Mouse (Mus musculus): ENCODE data around the gene Atp6v1b1. TPM values are rescaled to one million over a fixed set of nuclear protein-coding genes. Genes with fewer than 3 reads are reported as not detected.

Gene Atp6v1b1
- total and polyA plus RNA-seq, 2 experiments from 2014 or later, result 0.07 to 0.77 TPM

- Histone ChIP-seq H3K9me3 (ENCODE audit: low read length) (no peaks in the 10 kb centered on the region), H3K4me1 (ENCODE audit: insufficient read depth, low read length) (no peaks in the 10 kb centered on the region), H3K4me2 (ENCODE audit: low read depth, low read length, poor library complexity, severe bottlenecking) (no peak overlapping the region), H3K4me3 (ENCODE audit: low read depth, low read length) (no peak overlapping the region), H3K9ac (replicated peaks; ENCODE audit: low read length, poor library complexity, severe bottlenecking) (no peak overlapping the region), H3K27ac (ENCODE audit: low read depth, low read length) (no peak overlapping the region), H3K27me3 (ENCODE audit: insufficient read depth, low read length) (peaks cover 88% of the 10 kb centered on the region), H3K36me3 (ENCODE audit: insufficient read depth, low read length) (no peaks in the 10 kb centered on the region)
- WGBS, result 2% methylated on average over 11 of the region's 11 CpGs
- ATAC-seq (ENCODE audit: low FRiP score) (no peak), DNase-seq (ENCODE audit: low spot score) (no peak)
- no peak for TF ChIP-seq CTCF (IDR thresholded peaks at IDR 0.05)
These were observed 41.8 kb upstream of the Atp6v1b1 start for GRCm38 (mm10) chr6:83701001-83701400.

- WGBS, result under 1% methylated on average over 52 of the region's 53 CpGs
- H3K27me3 ChIP-seq (ENCODE audit: insufficient read depth, low read length), result peaks cover 88% of the 10 kb centered on the region
- no peak overlapping the region for H3K4me2 ChIP-seq (ENCODE audit: low read depth, low read length, poor library complexity, severe bottlenecking)
- H3K27ac ChIP-seq (ENCODE audit: low read depth, low read length), result no peak overlapping the region
- TF ChIP-seq CTCF (IDR thresholded peaks at IDR 0.05), result no peak
- ATAC-seq (ENCODE audit: low FRiP score) (no peak), DNase-seq (ENCODE audit: low spot score) (no peak)
- no peak overlapping the region for H3K9ac ChIP-seq (replicated peaks; ENCODE audit: low read length, poor library complexity, severe bottlenecking)
- H3K4me1 ChIP-seq (ENCODE audit: insufficient read depth, low read length), result no peaks in the 10 kb centered on the region
- H3K9me3 ChIP-seq (ENCODE audit: low read length), result no peaks in the 10 kb centered on the region
- H3K4me3 ChIP-seq (ENCODE audit: low read depth, low read length), result no peak overlapping the region
- no peaks in the 10 kb centered on the region for H3K36me3 ChIP-seq (ENCODE audit: insufficient read depth, low read length)
These were observed 40.4 kb upstream of the Atp6v1b1 start for GRCm38 (mm10) chr6:83702146-83702999.

- ATAC-seq (ENCODE audit: low FRiP score), result no peak
- Histone ChIP-seq H3K4me1 (ENCODE audit: insufficient read depth, low read length) (no peaks in the 10 kb centered on the region), H3K9me3 (ENCODE audit: low read length) (no peaks in the 10 kb centered on the region), H3K36me3 (ENCODE audit: insufficient read depth, low read length) (no peaks in the 10 kb centered on the region), H3K4me2 (ENCODE audit: low read depth, low read length, poor library complexity, severe bottlenecking) (no peak overlapping the region), H3K9ac (replicated peaks; ENCODE audit: low read length, poor library complexity, severe bottlenecking) (no peak overlapping the region), H3K4me3 (ENCODE audit: low read depth, low read length) (no peak overlapping the region), H3K27me3 (ENCODE audit: insufficient read depth, low read length) (peaks cover 88% of the 10 kb centered on the region), H3K27ac (ENCODE audit: low read depth, low read length) (no peak overlapping the region)
- WGBS, result 2% methylated on average over 27 of the region's 27 CpGs
- TF ChIP-seq CTCF (IDR thresholded peaks at IDR 0.05), result no peak
- no peak for DNase-seq (ENCODE audit: low spot score)
These were observed 39.6 kb upstream of the Atp6v1b1 start for GRCm38 (mm10) chr6:83703000-83703721.

GRCm38 (mm10) chr6:83703722-83704078 lies 39.1 kb upstream of the Atp6v1b1 start:
- ATAC-seq (ENCODE audit: low FRiP score), result no peak
- Histone ChIP-seq H3K27ac (ENCODE audit: low read depth, low read length) (no peak overlapping the region), H3K27me3 (ENCODE audit: insufficient read depth, low read length) (peaks cover 88% of the 10 kb centered on the region), H3K9ac (replicated peaks; ENCODE audit: low read length, poor library complexity, severe bottlenecking) (no peak overlapping the region), H3K4me3 (ENCODE audit: low read depth, low read length) (no peak overlapping the region), H3K36me3 (ENCODE audit: insufficient read depth, low read length) (no peaks in the 10 kb centered on the region), H3K4me1 (ENCODE audit: insufficient read depth, low read length) (no peaks in the 10 kb centered on the region), H3K4me2 (ENCODE audit: low read depth, low read length, poor library complexity, severe bottlenecking) (no peak overlapping the region), H3K9me3 (ENCODE audit: low read length) (no peaks in the 10 kb centered on the region)
- WGBS, result under 1% methylated on average over 10 of the region's 10 CpGs
- no peak for TF ChIP-seq CTCF (IDR thresholded peaks at IDR 0.05)
- no peak for DNase-seq (ENCODE audit: low spot score)

GRCm38 (mm10) chr6:83704294-83704693 lies 38.5 kb upstream of the Atp6v1b1 start:
- 18% methylated on average over 1 of the region's 1 CpGs for WGBS

GRCm38 (mm10) chr6:83704701-83705100 lies 38.1 kb upstream of the Atp6v1b1 start:
- no peak overlapping the region for H3K9ac ChIP-seq (replicated peaks; ENCODE audit: low read length, poor library complexity, severe bottlenecking)
- no peak for DNase-seq (ENCODE audit: low spot score)
- no peaks in the 10 kb centered on the region for H3K36me3 ChIP-seq (ENCODE audit: insufficient read depth, low read length)
- no peak for ATAC-seq (ENCODE audit: low FRiP score)
- H3K4me1 ChIP-seq (ENCODE audit: insufficient read depth, low read length), result no peaks in the 10 kb centered on the region
- H3K4me3 ChIP-seq (ENCODE audit: low read depth, low read length), result no peak overlapping the region
- no peak for TF ChIP-seq CTCF (IDR thresholded peaks at IDR 0.05)
- no peak overlapping the region for H3K27ac ChIP-seq (ENCODE audit: low read depth, low read length)
- H3K9me3 ChIP-seq (ENCODE audit: low read length), result no peaks in the 10 kb centered on the region
- H3K27me3 ChIP-seq (ENCODE audit: insufficient read depth, low read length), result peaks cover 88% of the 10 kb centered on the region
- no peak overlapping the region for H3K4me2 ChIP-seq (ENCODE audit: low read depth, low read length, poor library complexity, severe bottlenecking)
- WGBS, result 16% methylated on average over 5 of the region's 5 CpGs

More at GRCm38 (mm10) chr6:83704294-83704693, 38.5 kb upstream of the Atp6v1b1 start:
- ATAC-seq (ENCODE audit: low FRiP score) (no peak), DNase-seq (ENCODE audit: low spot score) (no peak)
- Histone ChIP-seq H3K4me1 (ENCODE audit: insufficient read depth, low read length) (no peaks in the 10 kb centered on the region), H3K36me3 (ENCODE audit: insufficient read depth, low read length) (no peaks in the 10 kb centered on the region), H3K4me2 (ENCODE audit: low read depth, low read length, poor library complexity, severe bottlenecking) (no peak overlapping the region), H3K4me3 (ENCODE audit: low read depth, low read length) (no peak overlapping the region), H3K9ac (replicated peaks; ENCODE audit: low read length, poor library complexity, severe bottlenecking) (no peak overlapping the region), H3K27me3 (ENCODE audit: insufficient read depth, low read length) (peaks cover 88% of the 10 kb centered on the region), H3K27ac (ENCODE audit: low read depth, low read length) (no peak overlapping the region), H3K9me3 (ENCODE audit: low read length) (no peaks in the 10 kb centered on the region)
- TF ChIP-seq CTCF (IDR thresholded peaks at IDR 0.05), result no peak

Data from midbrain, postnatal 0 days (tissue).